Mouse (Mus musculus): Measurements from ENCODE around the gene Cpm. TPM values are rescaled to one million over a fixed set of nuclear protein-coding genes. Genes with fewer than 3 reads are reported as not detected.
"Not testable (repeated sequence)": the region's sequence is repeated elsewhere in the genome, so short reads cannot be mapped to it uniquely, and the experiment has no call there.

Cpm gene
- polyA plus RNA-seq, 1 experiment from 2014 or later, result 7.1 TPM

DNA sequence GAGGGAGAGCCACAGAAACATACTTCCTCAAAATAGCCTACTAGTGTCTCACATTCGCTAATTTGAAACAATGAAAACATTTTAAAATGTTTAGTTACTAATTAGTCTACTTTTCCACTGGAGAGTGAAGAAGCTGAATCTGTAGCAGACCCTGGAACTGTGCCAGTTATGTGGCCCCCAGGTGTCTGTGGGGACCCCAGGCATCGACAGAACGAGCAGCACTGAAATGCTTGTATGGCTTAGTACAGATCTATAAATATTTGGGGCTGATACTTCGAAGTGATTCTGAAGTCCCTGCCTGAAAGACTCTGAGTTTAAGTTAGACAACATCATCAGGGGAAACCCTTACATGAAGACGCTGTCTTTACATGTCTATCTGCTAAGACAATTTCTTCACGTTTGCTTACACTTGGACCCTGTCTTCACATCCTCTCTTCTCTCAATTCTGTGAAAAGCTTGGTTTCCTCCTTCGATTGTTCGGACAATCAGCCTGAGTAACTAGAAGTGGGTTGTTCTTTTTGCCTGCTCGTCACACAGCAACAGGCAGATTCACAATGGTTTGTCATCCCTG is 33.0 kb upstream of the Cpm start:
- no peaks in the 10 kb centered on the region for H3K36me3 ChIP-seq (replicated peaks)
- no peak overlapping the region for H3K4me3 ChIP-seq
- no peaks in the 10 kb centered on the region for H3K4me1 ChIP-seq
- no peak overlapping the region for H3K4me2 ChIP-seq
- H3K9me3 ChIP-seq, result no peaks in the 10 kb centered on the region
- WGBS, result 88% methylated on average over 9 of the region's 9 CpGs
- no peak overlapping the region for H3K9ac ChIP-seq
- no peak overlapping the region for H3K27ac ChIP-seq
- no peaks in the 10 kb centered on the region for H3K27me3 ChIP-seq (replicated peaks)
- no peak for ATAC-seq (replicated peaks)

DNA sequence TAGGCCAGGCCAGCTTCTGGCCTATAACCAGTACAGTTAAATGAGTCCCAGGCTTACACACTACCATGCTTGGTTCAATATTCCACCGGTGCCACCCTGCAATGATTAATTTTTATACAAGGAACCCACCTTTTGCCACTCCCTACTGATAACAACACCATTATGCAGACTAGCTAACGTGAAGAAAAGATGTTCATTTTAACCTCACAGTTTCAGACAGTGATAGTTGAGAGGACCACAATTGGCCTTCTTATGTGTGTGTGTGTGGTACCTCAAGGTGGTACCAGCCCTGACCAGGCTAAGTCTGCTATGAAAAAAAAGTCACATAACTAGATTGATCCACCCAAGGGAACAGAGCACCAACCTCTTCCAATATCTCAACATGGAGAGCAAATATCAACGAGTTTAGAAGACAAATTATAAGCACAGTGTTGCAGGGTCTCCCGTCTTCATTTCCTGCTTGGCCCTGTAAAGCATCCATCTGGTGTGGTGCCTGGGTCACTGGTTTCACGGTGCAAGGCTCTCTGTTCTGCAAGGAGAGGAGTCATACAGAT is 32.5 kb upstream of the Cpm start:
- Histone ChIP-seq H3K27ac (no peak overlapping the region), H3K27me3 (replicated peaks) (no peaks in the 10 kb centered on the region), H3K4me1 (no peaks in the 10 kb centered on the region), H3K4me3 (no peak overlapping the region), H3K36me3 (replicated peaks) (no peaks in the 10 kb centered on the region), H3K4me2 (no peak overlapping the region), H3K9ac (no peak overlapping the region), H3K9me3 (no peaks in the 10 kb centered on the region)
- 88% methylated on average over 5 of the region's 5 CpGs for WGBS
- ATAC-seq (replicated peaks), result no peak

DNA sequence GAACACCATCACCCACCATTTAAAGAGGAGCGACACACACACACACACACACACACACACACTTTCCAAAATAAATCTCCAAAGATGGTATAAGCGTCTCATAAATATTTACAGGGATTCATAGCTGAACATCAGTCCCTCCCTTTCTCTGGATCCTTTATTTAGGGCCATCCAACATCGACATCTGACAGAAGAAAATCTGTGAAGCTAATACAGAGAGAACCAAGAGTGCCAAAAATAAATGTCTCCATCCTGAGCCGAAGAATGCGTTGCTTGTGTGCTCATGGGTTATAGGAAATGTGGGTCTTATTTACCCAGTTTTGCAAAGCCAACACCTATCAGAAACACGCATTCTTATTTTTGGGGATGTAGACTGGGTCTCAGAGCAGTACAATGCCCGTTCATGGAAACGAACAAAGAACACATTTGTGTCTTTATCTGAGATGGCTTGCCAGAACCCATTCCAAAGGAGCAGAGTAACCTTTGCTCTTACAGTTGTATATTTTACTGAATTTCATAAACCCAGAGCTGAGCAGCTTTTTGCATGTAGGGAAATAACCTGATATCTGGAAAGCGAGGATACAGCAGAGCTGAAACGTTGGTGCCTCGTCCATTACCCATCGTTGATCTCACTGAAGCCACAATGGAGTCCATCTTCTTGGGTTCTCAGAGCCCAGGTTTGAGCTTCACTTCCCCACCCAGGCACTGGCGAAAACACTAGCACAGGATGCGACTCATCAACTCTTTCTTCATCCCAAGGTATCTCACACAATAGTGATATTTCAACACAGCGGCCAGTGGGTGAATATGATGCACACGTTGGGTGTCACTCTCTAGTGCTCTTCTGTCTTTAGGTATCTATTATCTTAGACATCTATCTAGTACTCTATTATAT is 31.7 kb upstream of the Cpm start:
- not testable (repeated sequence) for H3K4me2 ChIP-seq; ATAC-seq (replicated peaks); H3K27me3 ChIP-seq (replicated peaks); H3K4me3 ChIP-seq; H3K9me3 ChIP-seq; H3K9ac ChIP-seq; H3K36me3 ChIP-seq (replicated peaks); H3K4me1 ChIP-seq; H3K27ac ChIP-seq
- 93% methylated on average over 16 of the region's 16 CpGs for WGBS

DNA sequence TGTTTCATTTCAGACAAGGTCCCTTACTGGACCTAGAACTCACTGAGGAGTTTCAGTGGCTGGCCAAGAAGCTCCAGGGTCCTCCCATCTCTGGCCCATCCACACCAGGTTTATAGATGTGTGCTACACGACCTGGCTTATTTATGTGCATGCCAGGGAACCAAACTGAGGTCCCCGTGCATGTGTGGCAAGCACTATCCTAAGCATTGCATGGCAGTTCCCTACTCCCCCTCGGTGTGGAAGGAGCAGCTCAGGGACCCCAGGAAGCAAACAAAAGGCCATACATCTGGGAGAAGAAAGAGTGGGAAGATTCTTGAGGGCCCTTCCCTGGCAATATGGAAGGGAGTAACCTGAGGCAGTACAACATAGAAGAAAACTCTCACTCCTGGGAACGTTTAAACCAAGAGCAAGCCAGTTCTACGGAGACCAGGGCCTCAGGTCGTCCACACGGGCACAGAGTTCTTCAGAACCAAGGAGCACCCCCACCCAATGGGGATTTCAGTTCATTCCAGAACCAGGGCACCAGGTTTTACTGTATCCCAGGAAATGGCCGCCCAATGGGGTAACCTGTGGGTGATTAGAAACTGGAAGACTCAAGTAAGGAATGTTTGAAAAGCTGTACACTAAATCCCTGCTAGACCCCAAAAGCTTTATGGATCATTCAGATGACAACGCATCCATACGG is 30.9 kb upstream of the Cpm start:
- no peaks in the 10 kb centered on the region for H3K4me1 ChIP-seq
- no peak for ATAC-seq (replicated peaks)

DNA sequence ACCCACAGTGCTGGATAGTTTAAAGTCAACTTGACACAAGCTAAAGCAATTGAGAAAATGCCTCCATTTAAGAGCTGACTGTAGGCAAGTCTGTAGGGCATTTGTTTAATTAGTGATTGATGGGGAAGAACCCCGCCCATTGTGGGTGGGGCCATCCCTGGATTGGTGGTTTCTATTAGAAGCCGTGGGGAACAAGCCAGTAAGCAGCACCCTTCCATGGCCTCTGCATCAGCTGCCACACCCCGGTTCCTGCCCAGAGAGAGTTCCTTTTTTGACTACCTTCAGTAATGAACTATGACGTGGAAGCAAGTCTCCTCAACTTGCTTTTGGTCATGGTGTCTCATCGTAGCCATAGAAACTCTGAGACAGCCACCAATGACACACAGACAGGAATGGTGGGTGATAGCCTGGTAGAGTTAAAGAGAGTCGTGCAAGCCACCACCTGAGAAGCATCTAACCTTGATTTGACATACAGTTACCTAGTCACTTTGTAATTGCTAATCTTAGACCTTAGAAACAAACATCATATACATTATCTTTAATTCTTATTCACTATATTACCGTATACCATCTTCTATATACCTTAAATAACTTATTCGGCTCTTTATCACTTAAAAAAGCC is 30.2 kb upstream of the Cpm start:
- H3K4me1 ChIP-seq, result not testable (repeated sequence)

More for the DNA sequence above, 30.9 kb upstream of the Cpm start:
- H3K36me3 ChIP-seq (replicated peaks), result no peaks in the 10 kb centered on the region
- no peak overlapping the region for H3K4me2 ChIP-seq
- 89% methylated on average over 10 of the region's 10 CpGs for WGBS
- H3K4me3 ChIP-seq, result no peak overlapping the region
- H3K27me3 ChIP-seq (replicated peaks), result no peaks in the 10 kb centered on the region
- no peak overlapping the region for H3K27ac ChIP-seq
- H3K9ac ChIP-seq, result no peak overlapping the region
- no peaks in the 10 kb centered on the region for H3K9me3 ChIP-seq

DNA sequence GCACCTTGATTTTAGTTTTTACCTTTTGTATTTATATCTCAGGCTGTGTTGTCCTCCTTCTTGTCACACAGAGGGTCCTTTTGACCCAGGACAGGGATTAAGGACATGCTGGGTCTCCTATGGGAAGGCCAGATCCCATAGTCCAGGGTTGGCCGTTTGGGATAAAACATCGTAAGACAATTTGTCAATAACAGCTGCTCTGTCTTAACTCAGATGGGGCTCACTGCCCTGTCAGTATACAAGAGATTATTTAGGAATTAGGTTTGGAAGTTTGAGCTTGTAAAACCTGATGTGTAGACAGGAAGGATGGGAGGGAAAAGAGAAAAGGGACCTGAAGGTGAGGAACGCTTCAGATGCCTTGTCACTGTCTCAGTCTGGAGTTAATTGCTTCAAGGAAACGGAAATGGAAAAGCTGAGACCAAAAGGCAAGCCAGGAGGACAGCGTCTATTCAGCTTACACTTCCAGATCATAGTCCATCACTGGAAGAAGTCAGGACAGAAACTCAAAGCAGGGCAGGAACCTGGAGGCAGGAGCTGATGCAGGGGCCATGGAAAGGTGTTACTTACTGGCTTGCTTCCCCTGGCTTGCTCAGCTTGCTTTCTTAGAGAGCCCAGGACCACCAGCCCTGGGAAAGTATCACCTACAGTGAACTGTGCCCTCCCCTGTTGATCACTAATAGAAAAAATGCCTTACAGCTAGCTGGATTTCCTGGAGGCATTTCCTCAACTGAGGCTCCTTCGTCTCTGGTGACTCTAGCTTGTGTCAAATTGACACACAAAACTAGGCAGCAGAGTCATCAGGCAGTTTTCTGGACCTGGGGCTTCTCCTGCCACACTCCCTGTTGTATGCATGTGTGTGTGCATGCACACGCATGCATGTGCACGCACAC is 27.9 kb upstream of the Cpm start:
- H3K9ac ChIP-seq, result no peak overlapping the region

More for the DNA sequence above, 30.2 kb upstream of the Cpm start:
- not testable (repeated sequence) for H3K27ac ChIP-seq; H3K9ac ChIP-seq; H3K27me3 ChIP-seq (replicated peaks); ATAC-seq (replicated peaks); H3K4me2 ChIP-seq; H3K9me3 ChIP-seq; H3K36me3 ChIP-seq (replicated peaks); H3K4me3 ChIP-seq
- WGBS, result 93% methylated on average over 8 of the region's 8 CpGs

DNA sequence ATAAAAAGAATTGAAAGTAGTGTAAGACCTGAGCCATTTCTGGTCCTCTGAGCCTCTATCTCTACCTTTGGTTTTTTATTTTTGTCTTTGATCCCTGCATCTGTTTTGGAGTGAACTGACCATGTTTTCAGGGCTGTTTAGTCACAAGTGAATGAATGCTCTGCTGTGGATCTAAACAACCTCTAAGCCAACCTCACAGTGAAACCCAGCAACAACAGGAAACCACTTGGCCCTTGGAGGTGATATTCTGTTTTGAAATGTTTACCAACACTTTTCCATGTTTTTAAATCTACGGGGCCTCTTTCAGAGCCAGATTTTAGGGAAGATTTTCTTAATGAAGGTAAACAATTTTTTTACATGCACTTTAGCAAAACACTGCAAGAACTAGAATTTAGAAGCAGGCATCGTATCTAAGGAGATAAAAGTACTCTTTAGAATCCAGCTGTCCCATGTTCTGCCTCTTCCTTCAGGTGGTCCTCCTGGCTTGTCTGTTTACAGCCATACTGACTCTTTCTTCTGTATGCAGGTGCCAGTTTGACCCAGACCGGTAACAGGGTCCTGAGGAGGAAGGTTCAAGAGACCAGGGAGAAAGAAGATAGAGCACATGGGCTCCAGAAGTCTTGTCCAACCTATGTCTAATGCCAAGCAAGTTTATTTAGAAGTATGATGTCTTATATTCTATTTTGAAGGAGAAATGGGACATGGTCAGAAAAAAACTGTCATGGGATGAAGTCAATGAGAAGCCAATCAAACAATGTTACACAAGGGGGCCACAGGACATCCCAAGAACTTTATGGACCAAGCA is 26.8 kb upstream of the Cpm start:
- no peak overlapping the region for H3K9ac ChIP-seq
- no peak overlapping the region for H3K4me2 ChIP-seq
- no peak for ATAC-seq (replicated peaks)
- no peaks in the 10 kb centered on the region for H3K9me3 ChIP-seq
- 89% methylated on average over 3 of the region's 3 CpGs for WGBS
- H3K36me3 ChIP-seq (replicated peaks), result no peaks in the 10 kb centered on the region
- no peaks in the 10 kb centered on the region for H3K27me3 ChIP-seq (replicated peaks)
- no peaks in the 10 kb centered on the region for H3K4me1 ChIP-seq
- no peak overlapping the region for H3K4me3 ChIP-seq
- no peak overlapping the region for H3K27ac ChIP-seq

More for the DNA sequence above, 27.9 kb upstream of the Cpm start:
- Histone ChIP-seq H3K4me3 (no peak overlapping the region), H3K9me3 (no peaks in the 10 kb centered on the region), H3K27ac (no peak overlapping the region), H3K4me1 (no peaks in the 10 kb centered on the region), H3K4me2 (no peak overlapping the region), H3K27me3 (replicated peaks) (no peaks in the 10 kb centered on the region), H3K36me3 (replicated peaks) (no peaks in the 10 kb centered on the region)
- no peak for ATAC-seq (replicated peaks)
- 83% methylated on average over 8 of the region's 8 CpGs for WGBS

DNA sequence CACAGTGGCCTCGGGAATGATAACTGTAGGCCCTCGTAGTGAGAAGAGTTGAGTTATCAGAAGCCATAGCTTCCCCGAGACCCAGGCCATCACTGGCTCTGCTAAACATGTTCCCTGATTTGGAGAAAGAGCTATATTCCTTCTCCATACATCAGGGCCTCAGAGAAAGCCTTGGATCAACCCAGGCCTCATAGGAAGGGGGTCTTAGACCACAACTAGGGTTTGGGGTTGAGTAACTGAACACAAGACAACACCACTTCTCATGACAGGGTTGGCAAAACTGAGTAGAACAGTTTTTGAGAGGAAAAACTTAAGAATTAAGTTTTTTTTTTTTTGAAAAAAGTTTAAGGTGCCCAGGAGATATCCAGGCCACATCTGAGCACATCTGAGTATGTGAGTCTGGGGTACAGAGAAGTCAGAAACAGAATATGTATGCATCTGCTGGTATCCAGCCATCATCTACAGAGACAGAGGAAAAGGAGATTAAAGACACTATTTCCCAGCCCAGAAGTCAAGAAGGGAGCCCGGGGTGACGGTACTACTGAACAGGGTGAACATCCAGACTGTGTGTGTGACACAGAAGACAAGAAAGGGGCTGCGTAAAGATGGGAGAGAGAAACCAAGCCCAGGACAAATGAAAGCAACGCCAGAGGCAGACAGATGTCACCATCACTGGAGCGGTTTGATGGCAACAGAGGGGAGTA is 26.0 kb upstream of the Cpm start:
- no peak overlapping the region for H3K27ac ChIP-seq
- 86% methylated on average over 8 of the region's 8 CpGs for WGBS
- no peak overlapping the region for H3K9ac ChIP-seq
- no peak overlapping the region for H3K4me2 ChIP-seq
- no peaks in the 10 kb centered on the region for H3K9me3 ChIP-seq
- no peaks in the 10 kb centered on the region for H3K4me1 ChIP-seq
- no peaks in the 10 kb centered on the region for H3K27me3 ChIP-seq (replicated peaks)
- no peak for ATAC-seq (replicated peaks)
- no peak overlapping the region for H3K4me3 ChIP-seq
- H3K36me3 ChIP-seq (replicated peaks), result no peaks in the 10 kb centered on the region

DNA sequence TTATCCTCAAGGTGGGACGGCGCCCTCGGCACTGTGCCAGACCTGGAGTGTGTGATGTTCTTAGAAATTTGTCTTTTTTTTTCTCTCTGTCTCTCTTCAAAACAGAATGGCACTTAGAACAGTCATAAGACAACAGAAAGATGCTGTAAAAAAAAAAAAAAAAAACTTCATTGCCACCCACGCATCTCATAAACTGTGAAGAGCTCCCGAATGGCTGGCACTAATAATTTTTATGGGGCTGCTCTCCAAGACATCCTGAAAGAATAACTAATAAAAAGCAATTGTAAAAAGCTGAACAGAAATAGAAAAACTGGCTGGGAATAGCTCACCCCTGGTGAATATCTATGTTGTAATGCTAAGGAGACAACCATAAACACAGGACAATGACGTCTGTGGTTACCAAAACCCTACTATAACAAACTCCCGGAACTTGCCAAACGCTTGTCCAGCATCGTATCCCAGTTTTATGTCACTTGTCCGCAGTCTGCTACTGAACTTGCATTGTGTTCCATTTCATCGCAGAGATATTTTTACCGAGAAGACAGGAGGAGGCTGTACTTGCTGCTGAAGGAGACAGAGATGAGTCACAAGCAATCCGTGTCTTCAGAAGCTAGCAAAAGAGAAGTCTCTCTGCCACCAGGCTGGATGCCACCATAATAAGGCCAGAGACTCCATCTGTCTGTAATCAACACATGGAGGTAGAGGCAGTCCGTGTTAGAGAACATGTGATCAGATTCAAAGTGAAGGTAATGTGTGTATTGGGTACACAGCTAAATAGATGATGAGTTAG is 25.3 kb upstream of the Cpm start:
- Histone ChIP-seq H3K4me2 (no peak overlapping the region), H3K27me3 (replicated peaks) (no peaks in the 10 kb centered on the region), H3K9ac (no peak overlapping the region), H3K36me3 (replicated peaks) (no peaks in the 10 kb centered on the region), H3K4me1 (no peaks in the 10 kb centered on the region), H3K27ac (no peak overlapping the region), H3K4me3 (no peak overlapping the region), H3K9me3 (no peaks in the 10 kb centered on the region)
- WGBS, result 95% methylated on average over 14 of the region's 14 CpGs
- ATAC-seq (replicated peaks), result no peak
